Mouse (Mus musculus) mouse trophoblast stem cell (cell line): Measurements from ENCODE around the gene Scn10a.

ENCODE experiments used
- in situ Hi-C, 2 experiments: fragments of 300-500 bp; cut with MseI, MboI; formaldehyde crosslinking; loops; 2 replicates in 1 of 2; 3 replicates in 1 of 2; pipeline ENCODE4 v1.15.1; 2025

Gene Scn10a

DNA sequence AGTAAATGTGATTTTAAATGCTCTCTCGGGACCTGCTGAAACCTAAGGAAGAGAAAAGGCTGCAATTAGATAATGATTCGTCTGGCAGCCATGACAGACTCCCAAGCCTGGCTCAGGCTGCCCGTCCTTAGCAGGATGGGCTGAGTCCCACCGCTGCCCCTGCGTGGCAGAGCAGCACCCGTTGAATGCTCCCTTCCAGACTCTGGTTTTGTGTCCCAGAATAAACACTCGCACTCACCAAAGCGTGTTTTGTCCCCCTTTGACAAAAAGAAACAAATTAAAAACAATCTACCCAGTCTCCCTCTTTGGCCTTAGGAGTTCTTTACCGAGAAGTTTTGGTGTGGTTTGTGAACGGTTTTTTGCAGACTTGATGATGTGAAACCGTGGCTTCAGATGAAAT lies at the start of gene Scn10a:
Scn10a (minus strand) TSS at position 101 of the 400 bp plus-strand sequence.
- in situ Hi-C loops, result no loop called here

DNA sequence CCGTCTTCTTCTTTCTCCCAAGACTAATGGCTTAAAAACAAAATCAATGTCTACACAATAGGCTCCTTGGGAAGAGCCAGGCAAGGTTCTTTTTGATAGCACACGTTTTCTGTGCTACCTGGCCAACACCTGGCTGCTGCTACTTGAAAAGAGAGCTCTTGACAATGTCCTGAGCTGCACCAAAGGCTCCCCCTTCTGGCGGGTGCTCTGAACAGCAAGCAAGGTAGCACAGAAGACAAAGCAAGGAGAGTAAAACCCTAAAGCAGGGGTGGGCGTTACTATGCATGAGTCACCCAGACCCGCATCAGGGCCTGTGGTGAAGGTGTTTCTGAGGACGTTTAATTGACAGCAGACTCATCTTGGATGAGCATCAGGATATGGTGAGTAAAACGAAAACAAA lies 49.5 kb upstream of the Scn10a start:
- in situ Hi-C loops, result no loop called here

DNA sequence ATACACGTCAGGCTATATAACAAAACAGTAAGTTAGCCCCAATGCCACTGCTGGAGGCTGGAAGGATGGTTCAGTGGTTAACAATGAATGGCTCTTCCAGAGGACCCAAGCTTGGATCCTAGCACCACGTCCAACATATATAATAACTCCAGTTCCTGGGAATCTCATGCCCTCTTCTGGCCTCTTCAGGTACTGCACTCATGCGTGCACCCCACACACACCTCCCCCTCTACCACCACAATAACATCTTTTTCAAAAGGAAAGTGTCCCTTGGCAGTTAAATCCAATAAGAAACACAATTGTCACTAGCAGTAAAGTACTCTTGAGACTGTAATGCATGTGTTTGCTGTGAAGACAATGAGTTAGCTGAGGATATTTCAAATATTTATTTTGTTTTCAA lies 41.1 kb upstream of the Scn10a start:
- in situ Hi-C loops, result no loop called here

DNA sequence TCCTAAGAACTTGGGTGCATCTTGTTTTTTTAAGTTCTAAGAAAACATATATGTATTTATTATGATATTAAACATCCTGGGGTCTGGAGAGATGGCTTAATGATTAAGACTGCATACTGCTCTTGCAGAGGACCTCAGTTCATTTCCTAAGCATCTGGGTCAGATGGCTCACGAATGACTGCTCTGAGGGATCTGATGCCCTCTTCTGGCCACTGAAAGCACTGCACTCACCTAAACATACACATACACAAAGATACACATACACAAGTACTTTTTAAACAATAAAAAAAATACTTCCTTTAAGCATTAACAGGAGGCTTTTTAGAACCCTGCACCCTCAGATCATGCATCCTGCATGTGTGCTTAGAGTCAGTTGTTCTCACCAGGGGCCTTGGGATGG lies 40.3 kb upstream of the Scn10a start:
- in situ Hi-C loops, result no loop called here

DNA sequence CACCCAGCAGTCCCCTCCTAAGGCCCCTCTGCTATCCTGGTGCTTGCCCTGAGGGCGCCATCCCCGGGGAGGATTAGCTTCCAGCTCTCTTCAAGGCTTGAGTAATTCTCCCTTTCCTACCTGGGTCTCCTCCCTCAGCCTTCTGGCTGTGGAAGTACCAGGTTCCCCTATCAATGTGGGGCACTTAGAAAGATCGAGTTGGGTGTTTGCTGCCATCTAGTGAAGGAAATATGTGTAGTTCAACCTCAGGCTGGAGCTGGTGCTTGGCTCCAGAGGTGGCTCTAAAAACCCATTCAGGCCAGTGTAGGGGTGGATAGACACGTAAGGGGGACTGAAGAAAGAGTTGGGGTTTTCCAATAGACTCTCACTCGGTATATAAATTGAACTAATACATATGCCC lies 32.4 kb upstream of the Scn10a start:
- in situ Hi-C loops, result no loop called here

DNA sequence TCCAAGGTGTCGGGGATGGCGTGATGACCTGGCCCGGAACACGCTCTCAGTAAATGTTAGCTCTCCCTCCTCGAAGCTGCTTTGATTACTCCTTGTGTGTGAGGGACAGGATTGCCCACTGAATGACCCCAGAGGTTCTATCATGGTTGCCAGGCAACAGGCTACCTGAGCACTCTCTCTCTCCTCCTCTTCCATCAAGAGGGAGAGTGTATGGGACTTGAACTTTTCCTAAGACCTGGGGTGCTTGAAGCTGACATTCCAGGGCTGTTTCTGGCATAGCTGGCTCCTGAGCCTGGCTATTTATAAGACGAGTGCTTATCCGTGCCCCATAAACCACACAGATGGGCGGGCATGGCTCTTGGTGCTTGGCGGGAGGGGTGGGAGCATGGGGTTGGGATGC lies 30.0 kb upstream of the Scn10a start:
- in situ Hi-C loops, result no loop called here

DNA sequence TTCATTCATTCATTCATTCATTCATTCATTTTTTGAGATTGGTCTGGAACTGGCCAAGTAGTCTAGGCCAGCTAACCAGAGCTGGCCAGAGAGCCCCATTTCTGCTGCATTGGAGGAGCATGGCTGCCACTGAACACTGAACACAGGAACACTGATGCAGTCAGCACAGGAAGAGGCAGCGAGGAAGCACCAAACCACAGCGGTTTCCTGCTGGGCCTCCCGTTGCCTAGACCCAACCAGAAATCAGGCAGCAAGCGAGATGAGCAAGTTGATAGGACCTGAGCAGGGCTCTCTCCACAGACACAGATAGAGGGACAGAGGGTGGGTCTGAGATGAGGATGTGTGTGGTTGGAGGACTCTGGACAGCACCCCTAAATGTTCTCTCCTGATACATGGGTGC lies 24.8 kb upstream of the Scn10a start:
- in situ Hi-C loops, result no loop called here

DNA sequence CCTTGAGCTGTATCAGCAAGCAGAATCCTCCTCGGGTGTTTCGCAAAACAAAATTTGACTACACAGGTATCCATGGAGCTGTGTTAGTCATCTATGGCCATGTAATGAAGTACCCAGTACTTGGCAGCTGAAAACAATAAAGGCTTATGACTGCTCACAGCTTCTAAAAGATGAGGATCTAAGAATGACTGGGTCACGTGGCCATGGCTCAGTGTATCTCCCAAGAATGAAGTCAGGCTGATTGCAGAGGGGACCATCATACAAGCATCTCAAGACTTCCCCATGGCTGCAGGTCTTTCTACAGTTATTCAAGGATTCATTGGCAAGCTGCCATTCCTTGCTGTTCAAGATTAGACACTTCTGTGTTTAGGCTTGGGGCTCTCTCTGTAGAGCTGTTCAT lies 24.2 kb upstream of the Scn10a start:
- in situ Hi-C loops, result no loop called here

DNA sequence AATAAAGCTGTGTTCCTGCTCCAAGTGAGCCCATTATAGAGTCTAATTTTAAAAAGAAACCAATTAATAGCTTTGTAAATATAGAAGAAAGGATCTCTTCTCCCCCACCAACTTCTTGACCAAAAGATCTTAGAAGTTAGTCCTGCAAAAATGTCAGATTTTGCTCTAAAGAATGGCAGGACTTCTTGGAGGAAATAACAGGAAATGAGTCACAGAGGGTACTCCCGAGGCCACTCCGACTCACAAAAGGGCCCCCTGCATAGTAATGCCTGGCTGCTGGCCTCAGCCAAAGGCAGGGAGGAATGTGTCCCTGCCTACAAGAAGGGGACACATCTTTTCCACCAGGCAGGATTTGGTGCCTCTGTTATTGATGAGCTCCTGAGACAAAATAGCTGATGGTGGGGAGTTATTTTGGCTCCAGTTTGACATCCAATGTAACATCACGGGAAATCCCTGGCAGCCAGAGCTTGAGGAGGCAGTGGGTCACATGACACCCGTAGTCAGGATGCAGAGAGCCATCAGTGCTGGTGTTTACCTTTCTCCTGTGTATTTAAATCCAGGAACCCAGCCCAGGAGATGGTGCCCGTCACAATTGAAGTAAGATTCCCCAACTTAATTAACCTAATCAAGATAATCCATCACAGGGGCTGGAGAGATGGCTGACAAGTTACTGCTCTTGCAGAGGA lies 22.1 kb upstream of the Scn10a start:
- in situ Hi-C loops, result no loop called here

DNA sequence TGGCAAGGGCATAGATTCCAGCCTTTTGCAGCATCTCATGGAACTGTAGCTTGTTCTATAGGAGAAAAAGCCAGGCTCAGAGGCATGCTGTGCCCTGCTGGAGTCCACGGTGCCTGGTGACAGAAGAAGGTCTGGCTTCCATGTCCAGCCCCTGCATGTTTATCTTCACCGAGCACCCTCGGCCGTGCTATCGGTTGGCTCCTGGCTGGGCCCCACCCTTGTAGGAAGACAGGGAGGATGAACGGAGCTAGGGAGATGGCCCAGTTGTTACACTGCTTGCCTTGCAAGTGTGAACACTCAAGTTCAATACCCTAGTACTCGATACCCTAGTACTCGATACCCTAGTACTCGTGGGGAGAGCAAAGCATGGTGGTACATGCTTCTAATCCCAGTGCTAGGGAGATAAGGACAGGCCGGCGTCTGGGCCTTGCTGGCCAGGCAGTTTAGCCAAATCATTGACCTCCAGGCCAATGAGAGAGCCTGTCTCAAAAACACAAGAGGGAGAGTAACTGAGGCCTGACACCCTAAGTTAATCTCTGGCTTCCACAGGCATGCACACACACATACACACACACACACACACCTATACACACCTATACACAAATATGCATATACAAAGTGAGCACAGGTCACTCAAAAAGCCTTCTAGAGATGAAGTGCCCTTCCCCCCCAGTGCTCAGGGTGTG lies 9.4 kb upstream of the Scn10a start:
- in situ Hi-C loops, result no loop called here

DNA sequence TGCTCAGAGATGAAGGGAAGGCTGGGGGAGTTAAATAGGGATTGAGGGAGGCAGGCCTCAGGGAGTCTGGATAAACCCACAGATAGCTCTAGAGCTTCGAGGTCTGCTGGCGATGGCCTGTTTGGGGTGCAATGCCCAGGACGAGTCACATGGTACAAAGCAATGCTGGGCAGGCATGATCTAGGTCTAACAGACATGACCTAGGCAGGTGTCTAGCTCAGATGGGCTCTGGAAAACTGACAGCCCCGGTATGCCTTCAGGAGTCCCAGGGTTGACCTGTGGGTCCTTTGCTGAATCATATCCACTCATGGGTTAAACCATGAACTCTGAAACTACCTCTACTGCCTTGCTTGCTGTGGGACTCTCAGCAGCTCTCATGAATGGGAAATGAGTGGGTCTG lies 7.9 kb upstream of the Scn10a start:
- in situ Hi-C loops, result no loop called here

DNA sequence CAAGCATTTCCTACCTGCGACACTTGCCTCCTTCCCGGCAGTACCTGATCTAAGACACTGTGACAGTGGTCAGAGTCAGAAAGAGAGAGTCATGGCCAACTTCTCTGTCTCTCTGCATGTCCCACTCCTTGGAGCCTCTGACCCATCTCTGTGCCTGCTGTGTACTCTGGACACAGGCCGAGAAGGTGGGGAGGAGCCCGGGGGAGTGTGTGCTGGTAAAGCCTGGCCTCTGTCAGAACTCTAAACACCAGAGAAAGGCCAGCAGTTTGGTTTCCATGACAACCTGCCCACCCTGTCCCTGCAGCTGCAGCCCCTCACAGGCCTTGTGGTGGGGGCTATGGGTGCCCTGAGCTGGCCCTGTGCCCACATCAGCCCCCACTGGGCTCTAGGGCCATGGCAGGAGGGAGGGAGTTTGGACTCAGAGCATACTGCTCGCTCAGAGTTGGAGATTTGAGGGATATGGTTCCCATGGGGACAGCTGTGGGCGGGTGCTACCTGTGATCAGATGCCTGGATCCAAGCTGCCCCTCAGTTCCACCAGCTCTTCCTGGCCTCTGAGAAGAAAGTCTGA lies 6.3 kb upstream of the Scn10a start:
- in situ Hi-C loops, result no loop called here

DNA sequence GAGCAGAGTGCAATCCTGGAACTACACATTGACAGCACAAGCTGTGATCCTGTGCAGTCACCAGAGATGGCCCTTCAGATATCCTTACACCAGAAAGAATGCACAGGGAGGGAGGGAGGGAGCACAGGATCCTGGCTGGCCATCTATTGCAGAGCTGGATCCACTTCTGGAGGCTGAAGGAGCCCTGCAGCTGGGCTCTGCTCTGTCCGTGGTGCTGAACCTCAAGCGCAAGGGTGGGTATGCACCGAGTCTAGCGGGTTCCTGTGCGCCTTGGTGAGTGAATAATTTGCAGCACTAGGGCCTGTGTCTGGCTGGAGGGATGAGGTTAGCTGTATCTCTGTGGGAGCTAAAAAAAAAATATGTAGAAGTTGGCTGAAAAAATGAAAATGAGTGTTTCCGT lies 12.4 kb downstream of the Scn10a start:
- in situ Hi-C loops, result no loop called here

DNA sequence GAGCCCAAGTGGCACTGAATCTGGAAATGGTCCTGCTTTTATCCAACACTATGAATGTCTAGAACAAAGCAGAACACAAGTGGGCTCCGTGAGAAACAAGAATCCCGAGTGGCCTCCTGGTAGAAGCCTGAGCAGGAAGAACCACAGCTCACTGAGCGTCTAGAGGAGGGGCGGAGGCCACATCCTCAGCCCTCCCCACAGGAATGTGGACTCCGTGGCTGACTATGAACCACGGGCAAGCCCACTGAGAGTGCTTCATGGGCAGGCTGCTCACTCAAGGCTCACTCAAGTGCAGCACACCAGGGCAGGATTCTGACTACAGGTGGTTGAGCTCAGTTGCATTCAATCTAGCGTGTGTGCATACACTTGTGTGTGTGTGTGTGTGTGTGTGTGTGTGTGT lies 27.6 kb downstream of the Scn10a start:
- in situ Hi-C loops, result no loop called here

DNA sequence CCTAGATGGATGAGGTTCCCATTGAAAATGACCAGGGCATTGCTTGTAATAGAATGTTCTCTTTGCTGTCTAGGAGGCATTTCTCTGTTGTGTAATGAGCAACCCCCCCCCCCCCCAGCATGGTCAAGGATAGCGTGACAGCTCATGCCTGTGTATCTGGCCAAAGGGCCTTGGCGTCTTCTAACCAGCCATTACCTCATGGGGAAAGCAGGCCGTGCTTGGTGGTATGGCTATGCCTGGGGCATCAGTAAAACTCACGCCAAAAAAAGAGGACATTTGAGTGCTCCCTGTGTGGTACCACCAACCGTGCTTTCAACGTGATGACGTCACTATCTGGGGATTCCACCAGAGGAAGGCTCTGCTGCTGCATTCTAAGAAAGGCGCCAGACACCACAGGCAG lies 28.1 kb downstream of the Scn10a start:
- in situ Hi-C loops, result no loop called here

DNA sequence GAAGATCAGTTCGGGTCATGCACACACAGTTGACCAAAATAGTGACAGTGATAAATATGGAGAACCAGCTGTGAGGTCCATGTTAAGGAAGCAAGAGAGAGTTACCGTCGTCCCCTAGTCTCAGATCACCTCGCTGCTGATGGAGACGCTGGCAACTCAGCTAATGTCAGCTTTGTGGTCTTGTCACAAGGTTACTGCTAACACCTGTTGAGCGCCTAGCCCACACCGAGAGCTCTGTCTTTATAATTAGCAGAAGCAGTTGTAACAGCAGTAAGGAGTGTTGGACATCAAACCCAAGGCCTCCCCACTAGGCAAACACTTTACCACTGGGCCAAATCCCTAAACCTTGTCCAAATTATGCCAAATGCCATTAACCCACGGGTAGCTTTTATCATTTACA lies 31.2 kb downstream of the Scn10a start:
- in situ Hi-C loops, result no loop called here

DNA sequence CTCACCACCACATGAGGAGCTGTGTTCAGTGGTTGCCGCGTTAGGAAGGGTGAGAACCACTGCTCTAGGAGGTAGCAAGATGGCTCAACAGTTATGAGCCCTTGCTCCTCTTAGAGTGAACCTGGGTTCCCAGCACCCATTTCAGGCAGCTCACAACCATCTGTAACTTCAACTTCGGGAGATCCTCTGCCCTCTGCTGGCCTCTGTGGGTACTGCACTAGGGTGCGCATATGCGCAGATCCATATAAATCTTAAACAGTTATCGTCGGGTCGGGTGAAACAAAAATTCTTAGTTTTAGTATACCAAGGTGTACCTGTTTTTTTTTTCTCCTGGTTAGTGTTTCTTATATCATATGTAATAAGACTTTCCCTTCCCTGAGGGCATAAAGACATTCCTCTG lies 32.9 kb downstream of the Scn10a start:
- in situ Hi-C loops, result no loop called here

DNA sequence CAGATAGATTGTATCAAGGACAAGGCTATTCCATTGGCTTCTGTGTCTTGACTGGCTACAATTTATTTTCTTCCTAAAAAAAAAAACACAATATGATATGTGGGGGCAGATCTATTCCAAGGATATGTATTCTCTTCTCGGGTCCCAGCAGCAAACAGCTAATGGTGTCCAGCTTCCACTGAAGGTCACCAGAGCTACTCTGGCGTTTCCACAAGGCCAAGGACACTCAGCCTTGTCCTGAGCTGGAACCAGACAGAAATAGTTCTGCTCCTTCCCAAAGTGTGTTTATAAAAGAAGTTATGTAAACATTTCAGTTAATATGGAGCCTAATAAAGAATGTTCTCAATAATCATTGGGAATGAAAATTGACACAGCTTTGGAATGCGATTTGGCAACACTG lies 38.2 kb downstream of the Scn10a start:
- in situ Hi-C loops, result no loop called here

DNA sequence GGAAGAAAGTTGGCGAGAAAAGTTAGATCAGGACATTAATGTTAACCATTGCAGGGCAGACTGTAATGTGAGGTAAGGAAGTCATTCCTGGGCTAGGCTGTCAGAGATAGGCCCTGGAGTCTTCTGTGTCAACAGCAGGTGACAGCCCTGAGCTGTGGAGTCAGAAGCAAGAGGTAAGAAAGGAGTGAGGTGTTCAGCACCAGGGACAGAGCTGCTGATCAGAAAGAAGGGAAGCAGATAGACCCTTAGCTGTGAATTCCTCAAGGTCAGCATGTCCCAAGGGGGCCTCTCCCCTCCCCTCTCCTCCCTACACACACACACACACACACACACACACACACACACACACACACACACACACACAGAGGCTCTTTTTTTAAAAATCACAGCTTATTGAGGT lies 55.0 kb downstream of the Scn10a start:
- in situ Hi-C loops, result no loop called here

DNA sequence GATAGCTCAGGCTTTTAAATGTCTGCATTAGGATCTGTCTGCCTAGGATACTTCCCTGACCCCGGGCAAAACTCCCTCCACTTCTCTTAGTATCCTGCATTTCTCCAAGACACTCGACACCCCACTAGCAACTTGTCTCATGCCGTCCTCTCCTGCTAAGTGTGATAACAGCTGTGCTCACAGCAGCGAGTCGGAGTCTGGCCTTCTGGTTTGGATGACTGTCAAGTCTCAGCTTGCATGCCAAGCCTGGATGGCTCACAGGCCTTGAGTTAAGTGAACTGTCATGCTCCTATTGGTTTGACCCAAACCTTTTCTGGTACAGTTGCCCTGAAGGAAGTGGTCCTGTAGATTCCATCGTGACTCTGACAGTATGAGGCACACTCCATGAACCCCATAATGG lies 63.0 kb downstream of the Scn10a start:
- in situ Hi-C loops, result no loop called here

DNA sequence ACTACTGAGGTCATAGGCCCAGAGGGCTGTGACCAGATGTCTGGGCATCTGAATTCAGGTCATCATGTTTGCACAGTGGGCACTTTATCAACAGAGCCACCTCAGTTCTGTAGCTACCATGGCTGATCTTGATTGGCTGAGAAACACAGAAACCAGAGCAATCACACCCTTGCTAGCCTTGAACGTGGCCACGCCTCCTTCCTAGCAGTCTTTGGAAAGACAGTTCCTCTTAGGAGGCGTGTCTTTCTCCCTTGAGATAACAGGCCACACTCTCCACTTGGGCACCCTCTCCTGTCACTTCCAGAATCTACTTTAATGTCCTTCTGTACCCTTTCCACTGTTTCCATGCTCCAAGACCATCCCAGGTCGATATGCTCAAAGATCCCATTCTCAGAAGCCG lies 65.4 kb downstream of the Scn10a start:
- in situ Hi-C loops, result no loop called here

DNA sequence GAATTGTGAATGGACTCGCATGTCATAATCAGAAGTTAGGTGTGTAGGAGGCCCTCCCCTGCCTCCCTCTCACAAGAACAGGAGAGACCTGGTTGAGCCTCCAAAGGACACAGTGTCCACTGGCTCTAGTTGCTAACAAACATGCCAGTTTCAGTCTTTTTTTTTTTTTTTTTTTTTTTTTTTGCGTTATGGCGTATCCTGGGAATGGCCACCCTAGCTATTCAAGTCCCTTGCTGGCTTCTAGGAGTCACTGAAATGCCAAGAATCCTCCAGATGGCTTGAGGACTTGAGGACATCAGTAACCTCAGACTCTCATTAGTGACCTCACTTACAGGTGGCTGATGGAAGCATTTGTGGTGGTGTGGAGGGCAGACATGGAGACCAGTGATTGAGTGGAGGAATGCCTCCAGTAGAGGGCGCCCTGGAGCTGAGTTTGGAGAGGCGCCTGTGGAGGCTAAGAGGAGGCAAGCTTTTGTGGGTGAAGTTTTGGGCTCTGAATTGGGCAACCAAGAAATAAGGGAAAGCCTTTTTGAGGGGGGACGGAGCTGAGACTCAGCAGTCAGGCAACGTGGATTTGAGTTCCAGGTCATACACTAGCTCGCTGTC lies 72.1 kb downstream of the Scn10a start:
- in situ Hi-C loops, result no loop called here

DNA sequence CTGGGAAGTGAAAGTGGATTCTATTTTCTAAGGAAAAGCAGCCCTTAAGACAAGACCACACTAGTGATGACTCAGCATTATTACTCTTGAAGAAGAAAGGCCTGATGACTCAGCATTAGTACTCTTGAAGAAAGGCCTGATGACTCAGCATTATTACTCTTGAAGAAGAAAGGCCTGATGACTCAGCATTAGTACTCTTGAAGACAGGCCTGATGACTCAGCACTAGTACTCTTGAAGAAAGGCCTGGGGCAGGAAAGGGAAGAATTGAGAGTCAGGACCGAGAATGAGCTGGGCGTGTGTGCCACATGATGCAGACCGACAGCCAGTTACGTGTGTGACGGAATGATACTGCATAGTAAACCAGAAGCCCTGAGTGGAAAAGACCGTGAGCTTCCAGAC lies 77.1 kb downstream of the Scn10a start:
- in situ Hi-C loops, result no loop called here
